In genomic region chr9:43744138-43744981, GRCm38 (mm10) we compare ENCODE assay signal across 8 mouse cellular contexts. TPM values are rescaled to one million over a fixed set of nuclear protein-coding genes. Genes with fewer than 3 reads are reported as not detected.
A peak's percentile ranks its signal among the peaks of the same experiment; 100 is the strongest.
DNase-seq lines count a peak whose midpoint lies in the region; ATAC-seq lines count a peak whose summit lies in the region.

No protein-coding gene starts in this region.

- peaks cover 40% of the 10 kb centered on the region for H3K27me3 ChIP-seq in liver, embryonic 11.5 days (replicated peaks; ENCODE audit: control insufficient read depth, insufficient read depth, low read length)
- H3K27me3 ChIP-seq in neural tube, embryonic 12.5 days (replicated peaks) = peaks cover 5% of the 10 kb centered on the region; the same call in 1 of the 2 replicates

- H3K9me3 ChIP-seq in liver, embryonic 11.5 days (ENCODE audit: control insufficient read depth, low read length) = no peaks in the 10 kb centered on the region
- no peaks in the 10 kb centered on the region for H3K9me3 ChIP-seq in neural tube, embryonic 12.5 days

- peak overlapping the region; percentile 87 for H3K4me2 ChIP-seq in liver, embryonic 11.5 days
- peak overlapping the region; percentile 85 for H3K4me2 ChIP-seq in neural tube, embryonic 12.5 days (replicated peaks)

- peak; percentile 52 for ATAC-seq in liver, embryonic 11.5 days (replicated peaks; ENCODE audit: low FRiP score)
- ATAC-seq in neural tube, embryonic 12.5 days (ENCODE audit: low FRiP score, low read depth) = peak; percentile 68

- under 1% methylated on average over 70 of the region's 77 CpGs for WGBS in liver, embryonic 11.5 days
- under 1% methylated on average over 69 of the region's 77 CpGs for WGBS in neural tube, embryonic 12.5 days

- peaks cover 14% of the 10 kb centered on the region for H3K4me1 ChIP-seq in liver, embryonic 11.5 days (replicated peaks; ENCODE audit: control insufficient read depth, insufficient read depth, low read length)
- H3K4me1 ChIP-seq in neural tube, embryonic 12.5 days = peaks cover 55% of the 10 kb centered on the region

- intact Hi-C loops in heart, postnatal 14 days (cut with DNase I) = loop anchor here (2.0 to 5.0 kb wide), 3 partner anchors 56 to 228 kb away; no protein-coding TSS in a partner anchor

- peak overlapping the region; percentile 81 for H3K27ac ChIP-seq in liver, embryonic 11.5 days (ENCODE audit: low read depth, low read length)
- peak overlapping the region; percentile 94 for H3K27ac ChIP-seq in neural tube, embryonic 12.5 days

- DNase-seq in layer of hippocampus, adult 11-12 months (ENCODE audit: low spot score) = peak; percentile 40
- no peak for DNase-seq in layer of hippocampus, adult 9-10 months (ENCODE audit: low spot score)
- peak; percentile 60 for DNase-seq in MN1 (ENCODE audit: low spot score)
- DNase-seq in cerebellum, postnatal 25 days = peak; percentile 53 to 63
- DNase-seq in heart, postnatal 14 days = peak; percentile 31 to 48
- DNase-seq in liver, embryonic 11.5 days (ENCODE audit: low spot score) = peak; percentile 81
- no peak for DNase-seq in spleen, postnatal 10 days (ENCODE audit: low spot score in 2 of 2)

- H3K36me3 ChIP-seq in liver, embryonic 11.5 days (ENCODE audit: control insufficient read depth, insufficient read depth, low read length) = no peaks in the 10 kb centered on the region
- H3K36me3 ChIP-seq in neural tube, embryonic 12.5 days = no peaks in the 10 kb centered on the region

- H3K9ac ChIP-seq in liver, embryonic 11.5 days (ENCODE audit: low read depth, low read length) = peak overlapping the region; percentile 75
- H3K9ac ChIP-seq in neural tube, embryonic 12.5 days = peak overlapping the region; percentile 97

- H3K4me3 ChIP-seq in liver, embryonic 11.5 days (ENCODE audit: low read depth, low read length) = peak overlapping the region; percentile 76
- peak overlapping the region; percentile 98 for H3K4me3 ChIP-seq in neural tube, embryonic 12.5 days

RNA-seq across cellular contexts. Expression of gene Nectin1, which starts 0.6 kb away (rescaled TPM):
- 1 to 10 TPM; 5.4 to 6.0 TPM for total RNA-seq in heart, postnatal 14 days (2021)
- 2.4 and 2.6 TPM in 2 replicates for polyA plus RNA-seq in liver, embryonic 11.5 days (2014; fragmentation: Nextera tagmentation; extraction: Ambion mirVana)
- polyA plus RNA-seq in neural tube, embryonic 12.5 days (2016; fragmentation: Nextera tagmentation; extraction: Ambion mirVana) = 15.2 and 15.5 TPM in 2 replicates

Comparison
In these comparisons a context has a peak if more than half of its experiments do, and no peak if none do; other contexts are left out.
1. DNase-seq: peak in layer of hippocampus, adult 11-12 months (single experiment), MN1 (single experiment), cerebellum, postnatal 25 days (2 of 2), heart, postnatal 14 days (2 of 2) and liver, embryonic 11.5 days (single experiment); none in layer of hippocampus, adult 9-10 months (single experiment) and spleen, postnatal 10 days (0 of 2).